Mouse (Mus musculus) erythroblast, embryonic 14.5 days (primary cell): ENCODE data around the gene Adgrf1.

Experiments used
- GATA1 ChIP-seq: IDR thresholded peaks from 2 replicates; pipeline ENCODE4 v1.6.1; 2012; ENCODE audit warnings: low read length, inconsistent platforms, mixed read lengths
- TAL1 ChIP-seq: IDR thresholded peaks from 3 replicates; pipeline ENCODE4 v1.6.1; 2012; ENCODE audit warnings: low read length, inconsistent platforms, mixed read lengths

DNA sequence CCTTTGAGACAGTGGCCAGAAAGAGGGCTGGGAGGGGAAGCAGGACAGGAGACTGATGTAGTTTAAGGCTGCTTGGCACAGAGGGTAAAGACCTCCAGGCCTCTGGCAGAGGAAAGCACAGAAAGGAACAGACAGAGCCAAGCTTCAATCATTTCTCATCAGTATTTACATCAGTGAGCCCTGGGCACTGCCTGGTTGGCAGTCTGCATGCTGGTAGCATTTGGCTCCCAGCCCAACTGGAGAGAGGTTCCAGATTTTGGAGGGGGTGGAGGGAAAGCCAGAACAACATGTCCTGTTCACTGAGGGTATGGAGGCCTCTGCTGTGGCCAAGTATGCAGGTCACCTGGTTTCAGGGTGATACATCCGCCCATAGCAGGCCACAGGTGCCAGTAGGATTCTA lies 12.4 kb upstream of the Adgrf1 start:
- TF ChIP-seq GATA1: no peak
- no peak for TF ChIP-seq TAL1
